Mouse (Mus musculus) liver, adult (tissue): ENCODE data around the gene Gm10643.

Source experiments
- GATA4 ChIP-seq: IDR thresholded peaks from 2 replicates; pipeline ENCODE4 v1.6.1; 2014; ENCODE audit warnings: mild to moderate bottlenecking, low read length; ENCODE audit not compliant: insufficient replicate concordance

Gm10643 gene

DNA sequence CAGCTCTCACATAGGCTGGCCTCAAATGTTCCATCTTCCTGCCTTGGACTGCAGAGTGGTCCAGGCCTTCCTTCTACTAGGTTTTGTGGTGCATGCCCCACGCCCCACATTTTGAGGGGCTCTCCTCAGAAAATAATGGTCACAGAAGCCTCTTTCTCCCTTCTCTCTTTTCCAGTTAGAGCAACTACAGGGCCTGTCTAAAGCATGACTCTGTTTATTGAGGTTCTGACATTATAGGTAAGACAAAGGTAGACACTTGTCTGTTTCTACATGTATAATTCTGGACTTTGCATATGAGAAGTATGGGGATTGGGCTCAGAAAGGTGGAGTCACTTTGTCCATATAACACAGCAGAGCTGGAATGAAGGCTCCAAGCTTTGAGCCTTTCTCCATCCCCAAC, at the start of gene Gm10643:
Gene Gm10643 (minus strand): TSS at position 101 of the 400 bp plus-strand sequence.
- TF ChIP-seq GATA4, result no peak

GRCm38 (mm10) chr8:84106216-84107040, 41.5 kb upstream of the Gm10643 start:
- TF ChIP-seq GATA4, result no peak

DNA sequence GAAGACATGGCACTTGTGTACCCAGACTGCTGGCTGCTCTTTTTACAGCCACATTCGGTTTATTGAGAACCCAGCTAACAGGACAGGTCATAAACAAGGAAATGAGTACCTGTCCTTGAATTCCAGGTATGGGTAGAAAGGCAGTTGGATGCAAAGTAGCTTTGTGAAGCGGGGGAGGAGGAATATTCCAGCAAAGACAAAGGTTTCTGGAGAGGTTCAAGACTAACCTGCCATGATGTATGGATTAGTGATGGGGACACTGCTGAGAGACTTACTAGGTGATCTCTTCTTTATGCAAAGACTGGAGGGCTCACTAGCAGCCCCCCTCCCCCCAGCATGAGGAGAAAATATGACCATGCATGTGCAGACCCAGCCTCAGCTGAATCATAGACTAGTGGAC, 40.7 kb upstream of the Gm10643 start:
- TF ChIP-seq GATA4, result no peak

GRCm38 (mm10) chr8:84104697-84105609, 40.0 kb upstream of the Gm10643 start, which contains the start of gene Dcaf15:
Gene Dcaf15, minus strand, starts transcription at chr8:84104768.
- no peak for TF ChIP-seq GATA4

DNA sequence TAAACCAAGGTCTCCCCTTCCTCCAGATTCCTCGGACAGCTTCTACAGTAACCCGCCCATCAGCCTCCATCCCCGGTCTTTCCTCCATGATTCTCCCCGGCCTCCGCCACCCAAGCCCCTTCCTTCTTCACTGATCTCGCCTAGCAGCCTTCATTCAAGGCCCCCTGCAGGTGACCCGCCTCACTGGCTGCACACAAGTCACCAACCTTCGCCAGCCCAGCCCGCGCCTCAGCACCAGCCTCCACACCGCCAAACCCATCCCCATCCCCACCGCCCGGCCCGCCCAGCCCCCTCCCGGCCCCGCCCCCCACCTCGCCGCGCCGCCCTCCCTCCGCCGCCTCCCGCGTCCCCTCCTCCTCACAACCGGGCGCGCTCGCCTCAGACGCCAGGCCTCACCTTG, 39.3 kb upstream of the Gm10643 start:
- no peak for TF ChIP-seq GATA4

DNA sequence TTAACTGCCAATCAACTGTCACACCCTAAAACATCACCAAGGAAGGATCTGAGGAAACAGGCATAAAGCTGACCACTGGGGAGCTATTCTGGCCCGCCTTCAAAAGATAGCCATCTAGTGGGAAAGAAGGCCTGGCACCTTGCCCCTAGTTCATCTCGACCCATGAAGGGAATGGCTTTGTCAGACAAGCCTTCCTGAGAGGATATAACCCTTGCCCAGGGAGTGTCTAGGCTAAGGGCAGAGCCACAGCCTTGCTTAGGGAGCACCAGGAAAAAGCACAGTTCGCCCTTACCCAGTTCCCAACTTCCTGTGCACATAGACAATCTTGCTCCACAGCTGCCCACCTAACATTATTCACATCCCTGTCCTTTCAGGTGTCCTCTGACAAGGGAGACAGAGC, 38.7 kb upstream of the Gm10643 start:
- no peak for TF ChIP-seq GATA4

GRCm38 (mm10) chr8:84101476-84102270, 36.7 kb upstream of the Gm10643 start:
- no peak for TF ChIP-seq GATA4

DNA sequence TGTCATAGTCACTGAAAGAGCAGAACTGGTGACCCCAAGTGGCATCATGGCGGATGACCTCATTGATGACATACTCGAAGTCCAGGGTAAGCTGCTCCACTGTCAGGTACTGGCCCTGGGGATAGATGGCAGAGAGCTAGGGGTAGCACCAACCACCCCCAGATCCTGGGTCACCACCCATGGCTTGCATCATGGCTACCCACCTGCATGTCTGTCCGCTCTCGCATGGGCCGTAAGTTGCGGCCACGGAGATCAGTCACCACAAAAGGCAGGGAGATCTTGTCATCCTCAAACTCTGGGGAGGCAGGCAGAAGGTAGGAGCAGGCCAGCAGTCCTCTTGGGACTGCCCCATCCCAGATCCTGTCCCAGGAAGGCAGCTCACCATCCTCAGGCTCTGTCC, 33.4 kb upstream of the Gm10643 start:
- no peak for TF ChIP-seq GATA4

DNA sequence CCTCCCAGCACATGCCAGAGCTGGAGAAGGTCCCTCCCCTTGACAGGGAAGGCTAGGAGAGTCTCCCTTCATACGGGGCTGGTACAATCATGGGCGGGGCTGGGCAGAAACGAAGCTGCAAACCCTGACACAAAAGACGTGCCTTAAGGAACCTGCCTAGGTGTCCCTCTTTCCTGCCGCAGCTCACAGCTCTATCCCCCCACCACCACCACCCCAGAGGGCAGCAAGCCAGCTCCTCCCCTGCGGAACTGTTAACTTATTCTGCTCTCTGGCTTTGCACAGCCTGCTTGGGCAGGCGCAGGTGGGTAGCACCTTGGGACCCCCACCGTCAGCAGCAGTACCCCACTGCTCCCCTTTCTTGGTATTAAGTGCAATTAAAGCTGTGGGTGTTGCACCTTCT, 31.1 kb upstream of the Gm10643 start:
- no peak for TF ChIP-seq GATA4

DNA sequence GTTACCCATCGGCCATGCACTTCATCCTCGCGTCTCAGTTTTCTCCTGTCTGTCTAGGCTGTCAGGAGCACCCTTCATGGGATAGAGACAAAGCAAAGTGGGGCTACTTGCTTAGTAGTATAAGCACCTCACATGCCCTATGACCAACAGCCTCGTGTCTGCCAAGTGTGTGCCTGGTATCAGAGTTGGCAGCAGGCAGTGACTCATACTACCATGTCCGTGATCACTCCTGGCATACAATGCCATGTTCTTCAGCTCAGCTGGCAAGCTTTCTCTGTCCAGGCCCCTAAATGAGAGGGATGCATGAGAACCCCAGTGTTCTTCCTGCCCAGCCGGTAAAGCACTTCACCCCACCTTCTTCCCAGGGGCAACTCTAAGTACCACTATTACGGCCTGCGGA, 25.6 kb upstream of the Gm10643 start:
- no peak for TF ChIP-seq GATA4

- no peak for TF ChIP-seq GATA4
Measured at GRCm38 (mm10) chr8:84089277-84089676, 24.3 kb upstream of the Gm10643 start.

DNA sequence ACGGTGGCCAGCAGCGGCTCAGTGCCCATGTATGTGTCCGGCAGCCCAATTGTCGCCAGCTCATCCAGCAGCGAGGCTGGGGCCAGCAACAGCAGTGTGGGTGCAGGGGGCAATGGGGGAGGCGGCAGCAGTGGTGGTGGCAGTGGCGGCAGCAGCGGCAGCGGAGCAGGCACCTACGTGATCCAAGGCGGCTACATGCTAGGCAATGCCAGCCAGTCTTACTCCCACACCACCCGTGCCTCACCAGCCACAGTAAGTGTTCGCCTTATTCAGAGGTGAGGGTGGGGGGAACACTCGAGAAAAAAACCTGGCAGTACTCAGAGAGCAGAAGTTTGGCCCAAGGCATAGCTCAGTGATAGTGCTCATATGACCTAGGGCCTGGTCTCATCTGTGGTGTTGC, 22.9 kb upstream of the Gm10643 start:
- TF ChIP-seq GATA4, result no peak

DNA sequence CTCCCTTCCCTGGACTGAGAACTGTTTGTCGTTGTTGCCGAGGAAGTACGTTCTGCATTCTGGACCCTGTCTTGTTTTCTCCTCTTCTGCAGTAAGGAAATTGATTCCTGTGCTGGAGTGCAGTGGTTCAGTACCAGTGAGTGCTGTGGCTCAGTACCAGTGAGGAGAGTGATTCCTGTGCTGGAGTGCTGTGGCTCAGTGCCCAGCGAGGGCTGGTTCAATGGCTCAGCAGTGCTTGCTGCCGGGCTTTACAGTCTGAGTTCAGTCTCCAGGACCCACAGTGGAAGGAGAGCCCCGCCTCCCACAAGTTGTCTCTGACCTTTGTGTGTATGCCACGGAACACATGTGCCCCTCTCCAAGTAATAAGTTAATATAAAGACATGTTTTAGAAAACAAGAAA, 22.2 kb upstream of the Gm10643 start:
- no peak for TF ChIP-seq GATA4

GRCm38 (mm10) chr8:84084341-84085115, 19.6 kb upstream of the Gm10643 start:
- TF ChIP-seq GATA4, result no peak; the same call in 1 of the 2 replicates

- peak; percentile 23; the same call in 1 of the 2 replicates for TF ChIP-seq GATA4
Measured at GRCm38 (mm10) chr8:84083829-84084241, 18.9 kb upstream of the Gm10643 start.

GRCm38 (mm10) chr8:84079206-84079605, 14.3 kb upstream of the Gm10643 start:
- TF ChIP-seq GATA4, result no peak
